Mouse (Mus musculus): ENCODE data around the gene Adad2. TPM values are rescaled to one million over a fixed set of nuclear protein-coding genes. Genes with fewer than 3 reads are reported as not detected.

Gene Adad2
- polyA plus RNA-seq, 1 experiment from 2014 or later = not detected

GRCm38 (mm10) chr8:119588321-119588720 lies 24.2 kb upstream of the Adad2 start:
- Histone ChIP-seq H3K27ac (peak overlapping the region; percentile 80), H3K4me1 (peaks cover 39% of the 10 kb centered on the region), H3K36me3 (no peaks in the 10 kb centered on the region), H3K27me3 (ENCODE audit: insufficient read depth, poor library complexity, severe bottlenecking) (peaks cover 8% of the 10 kb centered on the region; the same call in 1 of the 2 replicates), H3K4me3 (no peak overlapping the region; the same call in 1 of the 2 replicates), H3K9me3 (no peaks in the 10 kb centered on the region)
- DNase-seq (ENCODE audit: low spot score) = no peak
- 53% methylated on average over 4 of the region's 4 CpGs for WGBS

- Histone ChIP-seq H3K4me1 (peaks cover 40% of the 10 kb centered on the region), H3K36me3 (no peaks in the 10 kb centered on the region), H3K27me3 (ENCODE audit: insufficient read depth, poor library complexity, severe bottlenecking) (peaks cover 8% of the 10 kb centered on the region; the same call in 1 of the 2 replicates), H3K27ac (peak overlapping the region; percentile 80), H3K4me3 (no peak overlapping the region; the same call in 1 of the 2 replicates), H3K9me3 (no peaks in the 10 kb centered on the region)
- 13% methylated on average over 10 of the region's 10 CpGs for WGBS
- peak; percentile 90 for DNase-seq (ENCODE audit: low spot score)
Measured at GRCm38 (mm10) chr8:119588844-119589243, 23.7 kb upstream of the Adad2 start.

- Histone ChIP-seq H3K36me3 (no peaks in the 10 kb centered on the region), H3K27me3 (ENCODE audit: insufficient read depth, poor library complexity, severe bottlenecking) (peaks cover 8% of the 10 kb centered on the region; the same call in 1 of the 2 replicates), H3K4me1 (peaks cover 38% of the 10 kb centered on the region), H3K9me3 (no peaks in the 10 kb centered on the region), H3K27ac (no peak overlapping the region), H3K4me3 (no peak overlapping the region)
- 59% methylated on average over 14 of the region's 14 CpGs for WGBS
- DNase-seq (ENCODE audit: low spot score) = no peak
Measured at GRCm38 (mm10) chr8:119590348-119590747, 22.2 kb upstream of the Adad2 start.

GRCm38 (mm10) chr8:119591456-119591855 lies 21.1 kb upstream of the Adad2 start:
- Histone ChIP-seq H3K36me3 (no peaks in the 10 kb centered on the region), H3K4me3 (no peak overlapping the region), H3K27me3 (ENCODE audit: insufficient read depth, poor library complexity, severe bottlenecking) (peaks cover 8% of the 10 kb centered on the region; the same call in 1 of the 2 replicates), H3K27ac (no peak overlapping the region), H3K4me1 (peaks cover 39% of the 10 kb centered on the region), H3K9me3 (no peaks in the 10 kb centered on the region)
- no peak for DNase-seq (ENCODE audit: low spot score)
- 96% methylated on average over 7 of the region's 7 CpGs for WGBS

GRCm38 (mm10) chr8:119603771-119604170 lies 8.8 kb upstream of the Adad2 start:
- 0 out of 2 replicates have a peak overlapping the region, but pooled peaks have one; percentile 71 for H3K4me3 ChIP-seq
- peaks cover 11% of the 10 kb centered on the region for H3K4me1 ChIP-seq
- H3K27me3 ChIP-seq (ENCODE audit: insufficient read depth, poor library complexity, severe bottlenecking) = no peaks in the 10 kb centered on the region
- no peak for DNase-seq (ENCODE audit: low spot score)
- WGBS = 87% methylated on average over 4 of the region's 4 CpGs
- no peaks in the 10 kb centered on the region for H3K9me3 ChIP-seq
- peaks cover 42% of the 10 kb centered on the region for H3K36me3 ChIP-seq
- H3K27ac ChIP-seq = 0 out of 2 replicates have a peak overlapping the region, but pooled peaks have one; percentile 72

GRCm38 (mm10) chr8:119604398-119604803 lies 8.1 kb upstream of the Adad2 start:
- Histone ChIP-seq H3K36me3 (peaks cover 36% of the 10 kb centered on the region), H3K27ac (peak overlapping the region; percentile 72), H3K9me3 (peaks cover 5% of the 10 kb centered on the region; the same call in 1 of the 2 replicates), H3K4me3 (peak overlapping the region; percentile 71), H3K4me1 (peaks cover 11% of the 10 kb centered on the region), H3K27me3 (ENCODE audit: insufficient read depth, poor library complexity, severe bottlenecking) (no peaks in the 10 kb centered on the region)
- 21% methylated on average over 12 of the region's 12 CpGs for WGBS
- DNase-seq (ENCODE audit: low spot score) = no peak

- peak; percentile 95 for DNase-seq (ENCODE audit: low spot score)
- H3K4me1 ChIP-seq = peaks cover 11% of the 10 kb centered on the region
- peak within 1 kb of the TSS; percentile 71 for H3K4me3 ChIP-seq
- H3K27me3 ChIP-seq (ENCODE audit: insufficient read depth, poor library complexity, severe bottlenecking) = no peaks in the 10 kb centered on the region
- H3K27ac ChIP-seq = peak within 1 kb of the TSS; percentile 72
- under 1% methylated on average over 23 of the region's 23 CpGs for WGBS
- peaks cover 30% of the 10 kb centered on the region for H3K36me3 ChIP-seq
- H3K9me3 ChIP-seq = peaks cover 5% of the 10 kb centered on the region; the same call in 1 of the 2 replicates
Measured at GRCm38 (mm10) chr8:119604996-119605395, 7.6 kb upstream of the Adad2 start, which contains the start of gene Taf1c. Taf1c (minus strand) TSS chr8:119605222.

- Histone ChIP-seq H3K9me3 (peaks cover 5% of the 10 kb centered on the region; the same call in 1 of the 2 replicates), H3K4me1 (peaks cover 11% of the 10 kb centered on the region), H3K4me3 (no peak overlapping the region), H3K27me3 (ENCODE audit: insufficient read depth, poor library complexity, severe bottlenecking) (no peaks in the 10 kb centered on the region), H3K27ac (no peak overlapping the region), H3K36me3 (peaks cover 17% of the 10 kb centered on the region)
- WGBS = 76% methylated on average over 2 of the region's 2 CpGs
- no peak for DNase-seq (ENCODE audit: low spot score)
Measured at GRCm38 (mm10) chr8:119606224-119606623, 6.3 kb upstream of the Adad2 start.

GRCm38 (mm10) chr8:119615096-119615495 lies 2.5 kb downstream of the Adad2 start:
- Histone ChIP-seq H3K27ac (no peak overlapping the region), H3K4me1 (peaks cover 22% of the 10 kb centered on the region), H3K36me3 (no peaks in the 10 kb centered on the region), H3K27me3 (ENCODE audit: insufficient read depth, poor library complexity, severe bottlenecking) (peaks cover 43% of the 10 kb centered on the region), H3K4me3 (no peak overlapping the region), H3K9me3 (no peaks in the 10 kb centered on the region)
- no peak for DNase-seq (ENCODE audit: low spot score)
- WGBS = 62% methylated on average over 14 of the region's 14 CpGs

- H3K4me3 ChIP-seq = no peak overlapping the region
- WGBS = 60% methylated on average over 7 of the region's 7 CpGs
- DNase-seq (ENCODE audit: low spot score) = no peak
Measured at GRCm38 (mm10) chr8:119616358-119616757, 3.8 kb downstream of the Adad2 start.

GRCm38 (mm10) chr8:119616811-119617210 lies 4.3 kb downstream of the Adad2 start:
- peaks cover 37% of the 10 kb centered on the region for H3K4me1 ChIP-seq
- no peaks in the 10 kb centered on the region for H3K9me3 ChIP-seq
- WGBS = 86% methylated on average over 4 of the region's 4 CpGs
- no peak overlapping the region for H3K4me3 ChIP-seq
- no peaks in the 10 kb centered on the region for H3K36me3 ChIP-seq
- no peak for DNase-seq (ENCODE audit: low spot score)
- H3K27ac ChIP-seq = no peak overlapping the region
- H3K27me3 ChIP-seq (ENCODE audit: insufficient read depth, poor library complexity, severe bottlenecking) = peaks cover 43% of the 10 kb centered on the region

More at GRCm38 (mm10) chr8:119616358-119616757, 3.8 kb downstream of the Adad2 start:
- Histone ChIP-seq H3K4me1 (peaks cover 35% of the 10 kb centered on the region), H3K27ac (no peak overlapping the region), H3K36me3 (no peaks in the 10 kb centered on the region), H3K9me3 (no peaks in the 10 kb centered on the region), H3K27me3 (ENCODE audit: insufficient read depth, poor library complexity, severe bottlenecking) (peaks cover 43% of the 10 kb centered on the region)

GRCm38 (mm10) chr8:119617586-119617985 lies 5.0 kb downstream of the Adad2 start:
- no peaks in the 10 kb centered on the region for H3K9me3 ChIP-seq
- H3K4me3 ChIP-seq = no peak overlapping the region
- H3K27me3 ChIP-seq (ENCODE audit: insufficient read depth, poor library complexity, severe bottlenecking) = peaks cover 39% of the 10 kb centered on the region
- no peak overlapping the region for H3K27ac ChIP-seq
- no peak for DNase-seq (ENCODE audit: low spot score)
- 83% methylated on average over 5 of the region's 5 CpGs for WGBS
- peaks cover 37% of the 10 kb centered on the region for H3K4me1 ChIP-seq
- no peaks in the 10 kb centered on the region for H3K36me3 ChIP-seq

GRCm38 (mm10) chr8:119618887-119619286 lies 6.3 kb downstream of the Adad2 start:
- Histone ChIP-seq H3K27me3 (ENCODE audit: insufficient read depth, poor library complexity, severe bottlenecking) (peaks cover 39% of the 10 kb centered on the region), H3K27ac (no peak overlapping the region), H3K36me3 (no peaks in the 10 kb centered on the region), H3K4me3 (no peak overlapping the region), H3K9me3 (no peaks in the 10 kb centered on the region), H3K4me1 (peaks cover 37% of the 10 kb centered on the region)
- WGBS = 45% methylated on average over 5 of the region's 5 CpGs
- no peak for DNase-seq (ENCODE audit: low spot score)
